Mouse (Mus musculus) thymus, postnatal 4 days (tissue): ENCODE data around the gene Ccdc153.

Source experiments
- DNase-seq: peaks from one replicate; pipeline ENCODE4 v3.0.0; 2021

Ccdc153 gene

GRCm38 (mm10) chr9:44241418-44241817 lies 942 bp downstream of the Ccdc153 start:
- peak; percentile 59 for DNase-seq

GRCm38 (mm10) chr9:44243621-44244020 lies 3.1 kb downstream of the Ccdc153 start:
- no peak for DNase-seq

GRCm38 (mm10) chr9:44247907-44248306 lies 7.4 kb downstream of the Ccdc153 start:
- no peak for DNase-seq

- DNase-seq, result peak; percentile 90
These were observed 9.0 kb downstream of the Ccdc153 start for GRCm38 (mm10) chr9:44249181-44250146.

GRCm38 (mm10) chr9:44250445-44250844 lies 10.0 kb downstream of the Ccdc153 start:
- DNase-seq, result peak; percentile 17

- DNase-seq, result peak; percentile 7
These were observed 10.8 kb downstream of the Ccdc153 start, which contains the start of gene Pdzd3 for GRCm38 (mm10) chr9:44251314-44251713. TSS of gene Pdzd3 (minus strand) at chr9:44251471.

GRCm38 (mm10) chr9:44253441-44253840 lies 13.0 kb downstream of the Ccdc153 start:
- peak; percentile 74 for DNase-seq

GRCm38 (mm10) chr9:44254508-44255135 lies 14.1 kb downstream of the Ccdc153 start:
- peak; percentile 15 for DNase-seq

- no peak for DNase-seq
These were observed 14.7 kb downstream of the Ccdc153 start for GRCm38 (mm10) chr9:44255136-44255521.

GRCm38 (mm10) chr9:44256213-44256612 lies 15.7 kb downstream of the Ccdc153 start:
- peak; percentile 25 for DNase-seq

GRCm38 (mm10) chr9:44259014-44259413 lies 18.5 kb downstream of the Ccdc153 start:
- no peak for DNase-seq

GRCm38 (mm10) chr9:44261388-44261787 lies 20.9 kb downstream of the Ccdc153 start:
- DNase-seq, result no peak

- no peak for DNase-seq
These were observed 26.2 kb downstream of the Ccdc153 start for GRCm38 (mm10) chr9:44266478-44267226.

- peak; percentile 49 for DNase-seq
These were observed 27.0 kb downstream of the Ccdc153 start for GRCm38 (mm10) chr9:44267319-44268026.

GRCm38 (mm10) chr9:44268027-44268360 lies 27.5 kb downstream of the Ccdc153 start:
- peak; percentile 91 for DNase-seq

- DNase-seq, result no peak
These were observed 28.0 kb downstream of the Ccdc153 start, which contains the start of gene Nlrx1 for GRCm38 (mm10) chr9:44268432-44268831. TSS of gene Nlrx1 (minus strand) at chr9:44268599.

- peak; percentile 74 for DNase-seq
These were observed 28.6 kb downstream of the Ccdc153 start for GRCm38 (mm10) chr9:44269077-44269476.

GRCm38 (mm10) chr9:44269973-44270372 lies 29.5 kb downstream of the Ccdc153 start:
- DNase-seq, result no peak

GRCm38 (mm10) chr9:44283183-44283582 lies 42.7 kb downstream of the Ccdc153 start:
- DNase-seq, result no peak

GRCm38 (mm10) chr9:44286256-44286850 lies 45.9 kb downstream of the Ccdc153 start:
- DNase-seq, result no peak

GRCm38 (mm10) chr9:44287003-44287400 lies 46.5 kb downstream of the Ccdc153 start:
- DNase-seq, result no peak
